Mouse (Mus musculus): ENCODE results near the gene Pank1.

The Pank1 gene

GRCm38 (mm10) chr19:34905424-34905823 is 26.2 kb upstream of the Pank1 start:
- Histone ChIP-seq H3K4me1 (replicated peaks; ENCODE audit: low read depth, low read length) (peaks cover 57% of the 10 kb centered on the region), H3K4me3 (replicated peaks; ENCODE audit: low read length) (no peak overlapping the region), H3K36me3 (ENCODE audit: insufficient read depth, low read length) (no peaks in the 10 kb centered on the region), H3K27me3 (ENCODE audit: insufficient read depth, low read length) (no peaks in the 10 kb centered on the region), H3K9me3 (ENCODE audit: low read length) (peaks cover 7% of the 10 kb centered on the region)
- no peak for TF ChIP-seq POU5F1 (IDR thresholded peaks at IDR 0.05; ENCODE audit: borderline replicate concordance, low read length)
- no peak for TF ChIP-seq CTCF (conservative IDR thresholded peaks at IDR 0.05; ENCODE audit: low read length)
- TF ChIP-seq NANOG (IDR thresholded peaks at IDR 0.05; ENCODE audit: borderline replicate concordance, low read length) = no peak

- Histone ChIP-seq H3K27me3 (ENCODE audit: insufficient read depth, low read length) (no peaks in the 10 kb centered on the region), H3K4me3 (replicated peaks; ENCODE audit: low read length) (no peak overlapping the region), H3K9me3 (ENCODE audit: low read length) (peaks cover 7% of the 10 kb centered on the region), H3K4me1 (replicated peaks; ENCODE audit: low read depth, low read length) (peaks cover 66% of the 10 kb centered on the region), H3K36me3 (ENCODE audit: insufficient read depth, low read length) (no peaks in the 10 kb centered on the region)
- peak; percentile 58; the same call in 1 of the 2 replicates for TF ChIP-seq POU5F1 (IDR thresholded peaks at IDR 0.05; ENCODE audit: borderline replicate concordance, low read length)
- peak; percentile 60; the same call in 1 of the 2 replicates for TF ChIP-seq NANOG (IDR thresholded peaks at IDR 0.05; ENCODE audit: borderline replicate concordance, low read length)
- TF ChIP-seq CTCF (conservative IDR thresholded peaks at IDR 0.05; ENCODE audit: low read length) = no peak
These were observed 24.8 kb upstream of the Pank1 start for GRCm38 (mm10) chr19:34904032-34904431.

- no peak for TF ChIP-seq POU5F1 (IDR thresholded peaks at IDR 0.05; ENCODE audit: borderline replicate concordance, low read length)
- no peak for TF ChIP-seq CTCF (conservative IDR thresholded peaks at IDR 0.05; ENCODE audit: low read length)
- TF ChIP-seq NANOG (IDR thresholded peaks at IDR 0.05; ENCODE audit: borderline replicate concordance, low read length) = no peak
- peaks cover 7% of the 10 kb centered on the region for H3K9me3 ChIP-seq (ENCODE audit: low read length)
- no peak overlapping the region for H3K4me3 ChIP-seq (replicated peaks; ENCODE audit: low read length)
- no peaks in the 10 kb centered on the region for H3K27me3 ChIP-seq (ENCODE audit: insufficient read depth, low read length)
- no peaks in the 10 kb centered on the region for H3K36me3 ChIP-seq (ENCODE audit: insufficient read depth, low read length)
- peaks cover 45% of the 10 kb centered on the region for H3K4me1 ChIP-seq (replicated peaks; ENCODE audit: low read depth, low read length)
These were observed 22.5 kb upstream of the Pank1 start for GRCm38 (mm10) chr19:34901735-34902134.

- TF ChIP-seq CTCF (conservative IDR thresholded peaks at IDR 0.05; ENCODE audit: low read length) = no peak
- no peak for TF ChIP-seq POU5F1 (IDR thresholded peaks at IDR 0.05; ENCODE audit: borderline replicate concordance, low read length)
- TF ChIP-seq NANOG (IDR thresholded peaks at IDR 0.05; ENCODE audit: borderline replicate concordance, low read length) = no peak
These were observed 22.0 kb upstream of the Pank1 start for GRCm38 (mm10) chr19:34901266-34901665.

GRCm38 (mm10) chr19:34898941-34899340 is 19.7 kb upstream of the Pank1 start:
- peaks cover 22% of the 10 kb centered on the region for H3K4me1 ChIP-seq (replicated peaks; ENCODE audit: low read depth, low read length)
- 0 out of 2 replicates have a peak, but pooled peaks cover 3% of the 10 kb centered on the region for H3K27me3 ChIP-seq (ENCODE audit: insufficient read depth, low read length)
- peaks cover 7% of the 10 kb centered on the region for H3K9me3 ChIP-seq (ENCODE audit: low read length)
- no peak for TF ChIP-seq CTCF (conservative IDR thresholded peaks at IDR 0.05; ENCODE audit: low read length)
- TF ChIP-seq NANOG (IDR thresholded peaks at IDR 0.05; ENCODE audit: borderline replicate concordance, low read length) = no peak
- TF ChIP-seq POU5F1 (IDR thresholded peaks at IDR 0.05; ENCODE audit: borderline replicate concordance, low read length) = no peak
- H3K36me3 ChIP-seq (ENCODE audit: insufficient read depth, low read length) = no peaks in the 10 kb centered on the region
- no peak overlapping the region for H3K4me3 ChIP-seq (replicated peaks; ENCODE audit: low read length)

More at GRCm38 (mm10) chr19:34901266-34901665, 22.0 kb upstream of the Pank1 start:
- Histone ChIP-seq H3K27me3 (ENCODE audit: insufficient read depth, low read length) (no peaks in the 10 kb centered on the region), H3K4me3 (replicated peaks; ENCODE audit: low read length) (no peak overlapping the region), H3K36me3 (ENCODE audit: insufficient read depth, low read length) (no peaks in the 10 kb centered on the region), H3K9me3 (ENCODE audit: low read length) (peaks cover 7% of the 10 kb centered on the region), H3K4me1 (replicated peaks; ENCODE audit: low read depth, low read length) (peaks cover 45% of the 10 kb centered on the region)

GRCm38 (mm10) chr19:34897082-34897965 is 18.1 kb upstream of the Pank1 start:
- Histone ChIP-seq H3K27me3 (ENCODE audit: insufficient read depth, low read length) (0 out of 2 replicates have a peak, but pooled peaks cover 3% of the 10 kb centered on the region), H3K4me1 (replicated peaks; ENCODE audit: low read depth, low read length) (peaks cover 14% of the 10 kb centered on the region), H3K9me3 (ENCODE audit: low read length) (peaks cover under 1% of the 10 kb centered on the region; the same call in 1 of the 2 replicates), H3K4me3 (replicated peaks; ENCODE audit: low read length) (no peak overlapping the region), H3K36me3 (ENCODE audit: insufficient read depth, low read length) (no peaks in the 10 kb centered on the region)
- TF ChIP-seq CTCF (conservative IDR thresholded peaks at IDR 0.05; ENCODE audit: low read length) (no peak), POU5F1 (IDR thresholded peaks at IDR 0.05; ENCODE audit: borderline replicate concordance, low read length) (no peak), NANOG (IDR thresholded peaks at IDR 0.05; ENCODE audit: borderline replicate concordance, low read length) (no peak)

GRCm38 (mm10) chr19:34895082-34895481 is 15.8 kb upstream of the Pank1 start:
- TF ChIP-seq NANOG (IDR thresholded peaks at IDR 0.05; ENCODE audit: borderline replicate concordance, low read length) (no peak), POU5F1 (IDR thresholded peaks at IDR 0.05; ENCODE audit: borderline replicate concordance, low read length) (no peak)
- Histone ChIP-seq H3K9me3 (ENCODE audit: low read length) (no peaks in the 10 kb centered on the region), H3K27me3 (ENCODE audit: insufficient read depth, low read length) (peaks cover 7% of the 10 kb centered on the region; the same call in 1 of the 2 replicates), H3K36me3 (ENCODE audit: insufficient read depth, low read length) (no peaks in the 10 kb centered on the region), H3K4me1 (replicated peaks; ENCODE audit: low read depth, low read length) (peaks cover 7% of the 10 kb centered on the region), H3K4me3 (replicated peaks; ENCODE audit: low read length) (no peak overlapping the region)

GRCm38 (mm10) chr19:34891590-34891989 is 12.3 kb upstream of the Pank1 start:
- no peak for TF ChIP-seq NANOG (IDR thresholded peaks at IDR 0.05; ENCODE audit: borderline replicate concordance, low read length)
- no peak overlapping the region for H3K4me3 ChIP-seq (replicated peaks; ENCODE audit: low read length)

More at GRCm38 (mm10) chr19:34891590-34891989, 12.3 kb upstream of the Pank1 start:
- Histone ChIP-seq H3K27me3 (ENCODE audit: insufficient read depth, low read length) (peaks cover 7% of the 10 kb centered on the region; the same call in 1 of the 2 replicates), H3K9me3 (ENCODE audit: low read length) (no peaks in the 10 kb centered on the region), H3K36me3 (ENCODE audit: insufficient read depth, low read length) (no peaks in the 10 kb centered on the region), H3K4me1 (replicated peaks; ENCODE audit: low read depth, low read length) (no peaks in the 10 kb centered on the region)

Data from E14TG2a.4 (cell line).